Mouse (Mus musculus) kidney, embryonic 16.5 days (tissue): Measurements from ENCODE around the gene Jazf1. TPM values are rescaled to one million over a fixed set of nuclear protein-coding genes. Genes with fewer than 3 reads are reported as not detected.

Experiments
- ATAC-seq: fragments of 200-750 bp; cut with Nextera tagmentation; 2 replicates; pipeline ENCODE4 v1.8.0; 2017; ENCODE audit warnings: moderate TSS enrichment; ENCODE audit not compliant: low FRiP score, low TSS enrichment
- H3K27ac ChIP-seq: fragments of 300-500 bp; sonication (generic); 2 replicates; pipeline ENCODE4 v1.5.1; 2014; ENCODE audit warnings: low read length
- H3K27me3 ChIP-seq: fragments of 300-500 bp; sonication (generic); 2 replicates; pipeline ENCODE4 v1.6.1; 2014; ENCODE audit warnings: low read length, control low read depth, mixed read lengths; ENCODE audit not compliant: insufficient read depth
- H3K36me3 ChIP-seq: fragments of 300-500 bp; sonication (generic); 2 replicates; pipeline ENCODE4 v1.6.1; 2014; ENCODE audit warnings: low read length, control low read depth, mixed read lengths; ENCODE audit not compliant: insufficient read depth
- H3K4me1 ChIP-seq: fragments of 300-500 bp; sonication (generic); 2 replicates; pipeline ENCODE4 v1.6.1; 2014; ENCODE audit warnings: low read length, control low read depth, mixed read lengths; ENCODE audit not compliant: insufficient read depth
- H3K4me2 ChIP-seq: fragments of 300-500 bp; sonication (generic); replicated peaks from 2 replicates; pipeline ENCODE4 v1.6.1; 2014; ENCODE audit warnings: low read depth, low read length
- H3K4me3 ChIP-seq: fragments of 300-500 bp; sonication (generic); 2 replicates; pipeline ENCODE4 v1.5.1; 2014; ENCODE audit warnings: mild to moderate bottlenecking, low read length
- H3K9ac ChIP-seq: fragments of 300-500 bp; sonication (generic); replicated peaks from 2 replicates; pipeline ENCODE4 v1.6.1; 2014; ENCODE audit warnings: low read length
- H3K9me3 ChIP-seq: fragments of 300-500 bp; sonication (generic); 2 replicates; pipeline ENCODE4 v1.6.1; 2016; ENCODE audit warnings: low read length, control low read depth
- WGBS: fragments of 180-500 bp; shearing (Covaris S2); extraction: QIAGEN DNeasy Blood & Tissue Kit; methylation state at CpG from one replicate; pipeline ENCODE4 v1.1.7; 2014; 5-methylcytosine and 5-hydroxymethylcytosine counted together
- polyA plus RNA-seq: library from polyadenylated mRNA; unstranded; fragments of >200 nt; fragmentation: Nextera tagmentation; extraction: Ambion mirVana; gene quantifications from 2 replicates; pipeline ENCODE4 v1.2.1, GENCODE M21; 2015

The Jazf1 gene
- polyA plus RNA-seq, 1 experiment from 2014 or later = 3.3 TPM

DNA sequence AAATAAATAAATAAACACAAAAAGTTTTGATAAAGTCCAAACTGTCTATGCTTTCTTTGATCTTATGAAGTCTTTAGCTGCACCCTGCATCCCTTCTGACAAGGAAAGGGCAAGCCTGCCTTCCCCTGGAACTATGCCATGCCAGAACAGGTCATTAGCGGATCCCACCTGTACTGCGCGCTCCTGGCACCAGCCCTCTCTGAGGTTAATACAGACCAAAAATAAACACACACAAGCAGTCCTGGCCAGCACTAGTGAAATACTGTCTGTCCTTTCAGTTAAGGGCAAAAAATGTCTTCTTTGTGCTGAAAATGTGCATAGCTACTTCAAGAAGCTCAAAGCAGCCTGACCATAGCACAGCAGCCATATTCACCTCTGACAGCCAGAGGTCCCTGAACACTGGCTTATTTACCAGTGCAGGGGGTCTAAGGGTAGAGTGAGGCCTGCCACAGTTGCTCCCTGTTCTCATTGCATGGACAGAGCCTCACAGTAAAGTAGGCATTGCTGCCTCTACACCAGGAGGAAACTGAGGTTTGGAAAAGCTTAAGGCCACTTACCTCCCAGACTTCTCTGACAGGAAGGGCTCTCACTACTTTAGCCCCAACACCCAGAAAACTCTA, 263.1 kb downstream of the Jazf1 start:
- Histone ChIP-seq H3K27me3 (no peaks in the 10 kb centered on the region), H3K4me2 (no peak overlapping the region)
- whole genome bisulfite sequencing = 95% methylated on average over 3 of the region's 3 CpGs

DNA sequence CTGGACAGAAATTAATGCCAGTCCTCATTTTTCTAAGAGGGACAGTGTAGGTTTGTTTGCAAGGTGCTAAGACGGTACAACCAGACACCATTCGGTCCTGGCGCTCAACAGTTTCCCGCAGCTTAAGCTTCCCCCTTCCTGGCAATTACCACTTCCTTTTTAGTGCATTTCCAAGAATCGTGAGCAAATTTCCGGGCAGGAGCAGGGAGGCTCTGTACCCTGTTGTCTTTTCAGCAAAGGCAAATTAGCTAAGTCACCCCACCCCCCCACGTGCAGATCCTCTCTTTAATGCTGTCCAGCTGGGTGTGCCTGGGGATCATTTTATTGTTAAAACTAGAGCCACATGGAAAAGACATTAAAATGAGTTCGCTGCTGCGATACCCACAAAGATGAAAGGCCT, 266.2 kb downstream of the Jazf1 start:
- Histone ChIP-seq H3K9ac (no peak overlapping the region), H3K36me3 (no peaks in the 10 kb centered on the region), H3K27me3 (no peaks in the 10 kb centered on the region), H3K4me2 (no peak overlapping the region), H3K4me3 (no peak overlapping the region), H3K9me3 (no peaks in the 10 kb centered on the region), H3K27ac (no peak overlapping the region), H3K4me1 (peaks cover 17% of the 10 kb centered on the region)
- ATAC-seq = no peak
- WGBS = 39% methylated on average over 9 of the region's 9 CpGs

More for the DNA sequence above, 263.1 kb downstream of the Jazf1 start:
- Histone ChIP-seq H3K9ac (no peak overlapping the region), H3K4me1 (peaks cover 8% of the 10 kb centered on the region), H3K36me3 (no peaks in the 10 kb centered on the region), H3K4me3 (no peak overlapping the region), H3K27ac (no peak overlapping the region), H3K9me3 (no peaks in the 10 kb centered on the region)
- ATAC-seq = no peak

DNA sequence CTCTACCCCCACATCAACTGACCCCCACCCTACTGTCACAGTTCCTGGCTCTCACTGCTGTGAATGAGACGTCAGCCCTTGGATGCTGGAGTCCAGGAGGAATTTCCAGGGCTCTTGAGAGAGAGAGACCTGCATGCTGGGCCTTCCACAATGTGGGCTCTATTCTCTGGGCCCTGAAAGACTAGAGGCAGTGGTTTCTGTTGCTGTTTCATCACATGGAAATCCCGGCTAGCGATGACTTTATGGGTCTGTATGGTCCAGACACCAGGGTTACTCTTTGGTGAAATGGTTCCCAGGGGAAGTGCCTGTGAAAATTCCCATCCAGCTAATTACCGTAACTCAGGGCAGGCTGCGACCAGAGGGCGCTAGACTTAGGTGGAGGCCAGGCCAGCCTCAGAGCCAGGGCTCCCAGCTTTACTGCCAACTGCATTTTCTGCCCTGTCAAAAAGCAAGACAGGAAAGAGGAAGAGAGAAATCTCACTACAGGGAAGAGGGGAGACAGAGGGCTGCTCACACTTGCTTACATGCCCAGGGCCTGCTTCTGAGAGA, 271.1 kb downstream of the Jazf1 start:
- H3K4me1 ChIP-seq = peaks cover 40% of the 10 kb centered on the region
- WGBS = 41% methylated on average over 6 of the region's 6 CpGs

DNA sequence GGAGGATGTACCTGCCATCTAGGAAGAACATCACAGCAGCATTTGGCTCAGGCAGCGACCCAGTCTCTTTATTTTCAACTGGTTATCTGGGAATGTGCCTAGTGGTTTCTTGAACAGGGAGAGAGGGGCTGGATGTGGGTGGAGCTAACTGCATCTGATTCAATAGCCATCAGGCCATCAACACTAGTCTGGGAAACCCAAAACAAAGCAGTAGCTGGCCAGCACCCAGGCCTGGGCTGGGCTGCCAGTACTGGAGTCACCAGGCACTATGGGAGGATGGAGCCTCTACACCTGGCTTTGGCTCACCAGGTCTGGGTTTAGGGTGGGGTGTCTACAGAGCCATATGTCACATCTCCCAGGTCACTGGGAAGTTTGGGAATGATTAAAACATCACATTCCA, 271.7 kb downstream of the Jazf1 start:
- Histone ChIP-seq H3K9ac (no peak overlapping the region), H3K27me3 (no peaks in the 10 kb centered on the region), H3K4me2 (no peak overlapping the region), H3K27ac (peak overlapping the region; percentile 47; the same call in 1 of the 2 replicates), H3K4me3 (no peak overlapping the region), H3K36me3 (no peaks in the 10 kb centered on the region), H3K4me1 (peaks cover 34% of the 10 kb centered on the region), H3K9me3 (no peaks in the 10 kb centered on the region)
- ATAC-seq = peak; percentile 24; the same call in 1 of the 2 replicates
- WGBS = 76% methylated on average over 1 of the region's 1 CpGs

More for the DNA sequence above, 271.1 kb downstream of the Jazf1 start:
- no peaks in the 10 kb centered on the region for H3K9me3 ChIP-seq
- peak overlapping the region; percentile 40; the same call in 1 of the 2 replicates for H3K27ac ChIP-seq
- no peak overlapping the region for H3K4me3 ChIP-seq
- no peak for ATAC-seq
- no peaks in the 10 kb centered on the region for H3K36me3 ChIP-seq
- no peaks in the 10 kb centered on the region for H3K27me3 ChIP-seq
- H3K9ac ChIP-seq = no peak overlapping the region
- H3K4me2 ChIP-seq = no peak overlapping the region

DNA sequence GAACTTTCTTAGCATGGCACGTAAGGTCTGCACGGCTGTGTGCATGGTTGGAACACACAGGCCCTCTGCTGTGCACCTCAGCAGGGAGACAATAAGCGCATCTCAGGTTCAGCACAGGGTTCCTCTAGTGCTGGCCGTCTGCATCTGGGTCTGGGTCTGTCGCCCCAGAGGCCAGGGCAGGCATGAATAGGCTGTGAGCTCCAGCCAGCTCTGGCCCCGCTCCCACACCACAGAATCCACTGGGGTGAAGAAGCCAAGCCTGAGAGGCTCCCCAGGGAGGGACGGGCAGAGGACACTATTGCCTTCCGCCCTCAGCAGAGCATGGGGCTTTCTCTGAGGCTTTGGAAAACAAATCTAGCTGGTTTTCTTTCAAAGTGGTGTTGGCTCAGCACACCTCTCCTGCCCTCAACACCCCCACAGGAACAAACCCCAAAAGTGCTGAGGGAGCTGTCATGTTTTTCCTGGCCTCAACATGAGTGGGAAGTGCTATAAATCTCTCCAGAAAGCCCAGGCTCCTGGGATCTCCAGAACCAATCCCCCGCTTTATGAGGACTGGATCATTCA, 272.3 kb downstream of the Jazf1 start:
- no peaks in the 10 kb centered on the region for H3K36me3 ChIP-seq
- peaks cover 33% of the 10 kb centered on the region for H3K4me1 ChIP-seq
- 48% methylated on average over 9 of the region's 9 CpGs for WGBS
- no peaks in the 10 kb centered on the region for H3K27me3 ChIP-seq
- H3K4me2 ChIP-seq = no peak overlapping the region
- H3K9ac ChIP-seq = no peak overlapping the region
- H3K9me3 ChIP-seq = no peaks in the 10 kb centered on the region
- H3K4me3 ChIP-seq = no peak overlapping the region
- ATAC-seq = peak; percentile 75
- peak overlapping the region; percentile 47 for H3K27ac ChIP-seq

DNA sequence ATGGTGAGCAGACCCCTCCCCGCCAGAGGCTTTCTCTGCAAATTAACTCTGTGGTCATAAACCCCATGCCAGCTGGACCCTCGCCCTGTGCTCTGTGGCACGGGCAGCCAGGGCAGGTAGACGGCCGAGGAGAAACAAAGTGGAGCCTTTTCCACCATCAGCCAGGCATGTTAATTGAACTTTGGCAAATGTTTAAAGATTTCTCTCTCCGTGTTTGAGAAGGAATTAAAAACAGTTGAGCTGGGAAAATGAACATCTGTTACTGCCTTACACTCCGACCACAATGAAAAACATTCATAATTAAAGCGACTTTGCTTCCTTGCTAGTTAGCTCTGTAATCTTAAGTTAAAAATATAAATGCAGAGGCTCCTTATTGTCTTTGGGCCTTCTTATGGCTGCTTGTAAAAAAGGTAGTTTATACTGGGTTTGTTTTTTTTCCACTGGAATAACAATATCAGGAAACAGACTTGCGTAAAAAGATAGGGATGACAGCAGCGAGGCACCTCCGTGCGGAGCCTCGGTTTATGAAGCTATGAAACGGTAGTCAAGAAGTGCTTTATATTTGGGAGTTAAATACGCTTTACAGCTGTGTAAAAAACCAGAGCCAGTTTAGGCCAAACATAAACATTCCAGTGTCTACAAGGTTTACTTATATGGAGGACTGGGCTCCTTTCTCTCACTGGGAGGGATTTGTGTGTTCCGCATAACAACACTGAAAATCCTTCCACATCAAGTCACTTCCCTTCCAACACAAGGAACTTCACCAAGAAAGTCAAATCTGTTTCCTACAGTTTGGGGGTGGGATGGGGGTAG, 273.2 kb downstream of the Jazf1 start:
- Histone ChIP-seq H3K4me1 (peaks cover 33% of the 10 kb centered on the region), H3K9ac (no peak overlapping the region), H3K36me3 (no peaks in the 10 kb centered on the region), H3K27me3 (no peaks in the 10 kb centered on the region), H3K9me3 (no peaks in the 10 kb centered on the region), H3K4me3 (no peak overlapping the region), H3K27ac (peak overlapping the region; percentile 41), H3K4me2 (peak overlapping the region; percentile 20)
- ATAC-seq = no peak
- WGBS = 32% methylated on average over 16 of the region's 16 CpGs

DNA sequence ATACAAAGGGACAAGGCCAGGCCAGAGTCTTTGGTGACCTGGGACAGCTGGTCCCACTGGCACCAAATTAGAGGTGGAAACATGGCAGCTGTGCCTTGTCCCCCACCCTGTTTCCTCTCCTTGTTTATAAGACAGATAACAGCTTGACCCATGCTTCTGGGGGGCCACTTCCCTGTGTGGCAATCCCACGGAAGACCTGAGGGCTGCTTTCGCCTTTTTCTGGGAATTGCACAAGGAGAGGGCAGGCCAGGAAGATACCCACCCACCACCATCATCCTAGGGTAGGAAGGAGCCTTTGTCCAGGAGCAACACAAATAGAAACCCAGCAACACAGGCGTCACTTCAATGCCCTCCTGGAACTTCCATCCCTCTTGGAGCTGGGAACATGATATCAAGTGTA, 276.0 kb downstream of the Jazf1 start:
- Histone ChIP-seq H3K4me1 (peaks cover 27% of the 10 kb centered on the region), H3K27me3 (no peaks in the 10 kb centered on the region), H3K9me3 (no peaks in the 10 kb centered on the region), H3K36me3 (no peaks in the 10 kb centered on the region), H3K27ac (no peak overlapping the region), H3K4me2 (no peak overlapping the region), H3K4me3 (no peak overlapping the region), H3K9ac (no peak overlapping the region)
- WGBS = 37% methylated on average over 3 of the region's 3 CpGs
- no peak for ATAC-seq

DNA sequence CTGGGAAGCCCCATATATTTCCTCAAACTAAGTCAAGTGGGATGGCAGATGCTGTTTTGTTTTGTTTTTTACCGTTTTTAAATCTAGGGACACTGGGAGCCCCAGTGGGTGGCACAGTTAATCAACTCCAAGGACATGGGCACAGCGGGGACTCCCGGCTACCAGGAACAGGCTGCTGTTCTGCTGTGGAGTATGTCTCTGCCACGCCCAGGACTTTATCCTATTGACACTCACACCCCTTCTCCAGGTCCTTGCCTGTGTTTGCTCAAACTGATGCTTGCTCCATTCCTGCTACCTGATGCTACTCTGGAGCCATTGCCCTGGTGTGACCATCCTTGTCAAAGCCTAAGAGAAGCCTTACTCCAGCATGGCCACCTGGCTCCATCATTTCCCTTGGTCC, 277.6 kb downstream of the Jazf1 start:
- no peaks in the 10 kb centered on the region for H3K36me3 ChIP-seq
- ATAC-seq = no peak
- 86% methylated on average over 4 of the region's 4 CpGs for WGBS

DNA sequence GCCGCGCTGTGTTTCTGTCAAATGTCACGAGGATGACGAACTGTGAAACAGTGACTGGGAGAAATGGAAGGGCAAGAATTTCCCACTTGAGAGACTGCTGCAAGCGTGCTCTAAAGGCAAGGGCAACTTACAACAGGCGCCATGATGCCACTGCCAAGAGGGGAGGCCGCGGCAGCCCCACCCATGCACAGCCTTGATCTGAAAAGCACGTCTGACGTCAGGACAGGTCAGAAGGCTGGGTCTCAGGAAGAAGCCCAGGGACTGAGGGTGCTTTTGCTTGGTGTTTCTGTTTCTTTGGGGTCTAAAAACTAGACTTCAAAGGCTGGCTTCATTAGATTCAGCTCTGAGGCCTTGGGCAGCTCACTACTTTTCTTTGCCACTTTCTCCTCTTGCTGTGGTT, 278.1 kb downstream of the Jazf1 start:
- H3K4me1 ChIP-seq = peaks cover 5% of the 10 kb centered on the region
- no peak overlapping the region for H3K4me2 ChIP-seq
- no peaks in the 10 kb centered on the region for H3K27me3 ChIP-seq
- no peak overlapping the region for H3K9ac ChIP-seq
- no peak overlapping the region for H3K27ac ChIP-seq
- 60% methylated on average over 10 of the region's 10 CpGs for WGBS
- no peak for ATAC-seq
- no peaks in the 10 kb centered on the region for H3K36me3 ChIP-seq
- no peaks in the 10 kb centered on the region for H3K9me3 ChIP-seq
- H3K4me3 ChIP-seq = no peak overlapping the region

More for the DNA sequence above, 277.6 kb downstream of the Jazf1 start:
- peaks cover 10% of the 10 kb centered on the region for H3K4me1 ChIP-seq
- H3K9ac ChIP-seq = no peak overlapping the region
- H3K4me2 ChIP-seq = no peak overlapping the region
- H3K27ac ChIP-seq = no peak overlapping the region
- no peaks in the 10 kb centered on the region for H3K9me3 ChIP-seq
- no peaks in the 10 kb centered on the region for H3K27me3 ChIP-seq
- no peak overlapping the region for H3K4me3 ChIP-seq
